Mouse (Mus musculus): ENCODE measurements around the gene Hdac7. TPM values are rescaled to one million over a fixed set of nuclear protein-coding genes. Genes with fewer than 3 reads are reported as not detected.
A peak's percentile ranks its signal among the peaks of the same experiment; 100 is the strongest.

Gene Hdac7
- polyA plus RNA-seq, 1 experiment from 2014 or later: 28.3 TPM

- Histone ChIP-seq H3K27ac (ENCODE audit: low read depth) (no peak overlapping the region), H3K4me3 (ENCODE audit: low read depth, low read length) (peak overlapping the region; percentile 50), H3K9ac (ENCODE audit: low read length) (peak overlapping the region; percentile 60), H3K4me1 (replicated peaks; ENCODE audit: control insufficient read depth, insufficient read depth, low read length) (peaks cover 32% of the 10 kb centered on the region), H3K4me2 (ENCODE audit: low read length) (peak overlapping the region; percentile 72), H3K9me3 (ENCODE audit: control insufficient read depth, low read length) (no peaks in the 10 kb centered on the region), H3K27me3 (replicated peaks; ENCODE audit: control insufficient read depth, insufficient read depth, low read length) (no peaks in the 10 kb centered on the region), H3K36me3 (ENCODE audit: control insufficient read depth, insufficient read depth, low read length) (no peaks in the 10 kb centered on the region)
- WGBS: 7% methylated on average over 41 of the region's 45 CpGs
- DNase-seq (ENCODE audit: low spot score) (peak; percentile 63), ATAC-seq (replicated peaks; ENCODE audit: low FRiP score, low TSS enrichment, low read depth) (peak; percentile 52)
These were observed 59.6 kb downstream of the Hdac7 start for GRCm38 (mm10) chr15:97784561-97785161.

DNA sequence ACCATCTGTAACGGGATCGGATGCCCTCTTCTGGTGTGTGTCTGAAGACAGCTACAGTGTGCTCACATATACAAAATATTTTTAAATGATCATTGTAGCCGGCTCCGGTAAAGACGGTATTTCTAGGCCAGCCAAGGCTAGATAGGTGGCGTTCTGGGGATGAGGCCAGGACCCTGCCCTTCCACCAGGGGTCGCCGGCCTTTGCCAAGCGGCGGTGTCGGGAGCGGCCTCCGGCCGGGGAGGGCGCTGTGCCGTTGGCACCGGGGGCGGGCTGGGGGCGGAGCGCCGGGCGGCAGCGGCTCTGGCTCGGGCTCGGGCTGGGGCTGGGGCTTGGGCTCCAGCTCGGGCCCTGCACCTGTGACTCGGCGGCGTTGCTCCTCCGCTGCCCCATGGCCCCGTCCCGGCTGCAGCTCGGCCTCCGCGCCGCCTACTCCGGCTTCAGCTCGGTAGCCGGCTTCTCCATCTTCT lies 60.2 kb downstream of the Hdac7 start:
- 3% methylated on average over 35 of the region's 39 CpGs for WGBS
- H3K9ac ChIP-seq (ENCODE audit: low read length): peak overlapping the region; percentile 60
- H3K4me1 ChIP-seq (replicated peaks; ENCODE audit: control insufficient read depth, insufficient read depth, low read length): peaks cover 32% of the 10 kb centered on the region
- H3K27ac ChIP-seq (ENCODE audit: low read depth): no peak overlapping the region
- DNase-seq (ENCODE audit: low spot score): peak; percentile 92
- no peaks in the 10 kb centered on the region for H3K27me3 ChIP-seq (replicated peaks; ENCODE audit: control insufficient read depth, insufficient read depth, low read length)
- H3K4me2 ChIP-seq (ENCODE audit: low read length): peak overlapping the region; percentile 72
- H3K4me3 ChIP-seq (ENCODE audit: low read depth, low read length): peak overlapping the region; percentile 50
- no peaks in the 10 kb centered on the region for H3K36me3 ChIP-seq (ENCODE audit: control insufficient read depth, insufficient read depth, low read length)
- no peaks in the 10 kb centered on the region for H3K9me3 ChIP-seq (ENCODE audit: control insufficient read depth, low read length)
- ATAC-seq (replicated peaks; ENCODE audit: low FRiP score, low TSS enrichment, low read depth): peak; percentile 87

GRCm38 (mm10) chr15:97782749-97783105 lies 61.6 kb downstream of the Hdac7 start:
- no peak overlapping the region for H3K9ac ChIP-seq (ENCODE audit: low read length)
- ATAC-seq (replicated peaks; ENCODE audit: low FRiP score, low TSS enrichment, low read depth): no peak
- H3K9me3 ChIP-seq (ENCODE audit: control insufficient read depth, low read length): no peaks in the 10 kb centered on the region
- peak overlapping the region; percentile 47; the same call in 1 of the 2 replicates for H3K27ac ChIP-seq (ENCODE audit: low read depth)
- H3K4me3 ChIP-seq (ENCODE audit: low read depth, low read length): peak overlapping the region; percentile 11; the same call in 1 of the 2 replicates
- peak; percentile 88 for DNase-seq (ENCODE audit: low spot score)
- WGBS: 12% methylated on average over 9 of the region's 9 CpGs
- no peaks in the 10 kb centered on the region for H3K27me3 ChIP-seq (replicated peaks; ENCODE audit: control insufficient read depth, insufficient read depth, low read length)
- H3K4me1 ChIP-seq (replicated peaks; ENCODE audit: control insufficient read depth, insufficient read depth, low read length): peaks cover 28% of the 10 kb centered on the region
- peak overlapping the region; percentile 42 for H3K4me2 ChIP-seq (ENCODE audit: low read length)
- H3K36me3 ChIP-seq (ENCODE audit: control insufficient read depth, insufficient read depth, low read length): no peaks in the 10 kb centered on the region

DNA sequence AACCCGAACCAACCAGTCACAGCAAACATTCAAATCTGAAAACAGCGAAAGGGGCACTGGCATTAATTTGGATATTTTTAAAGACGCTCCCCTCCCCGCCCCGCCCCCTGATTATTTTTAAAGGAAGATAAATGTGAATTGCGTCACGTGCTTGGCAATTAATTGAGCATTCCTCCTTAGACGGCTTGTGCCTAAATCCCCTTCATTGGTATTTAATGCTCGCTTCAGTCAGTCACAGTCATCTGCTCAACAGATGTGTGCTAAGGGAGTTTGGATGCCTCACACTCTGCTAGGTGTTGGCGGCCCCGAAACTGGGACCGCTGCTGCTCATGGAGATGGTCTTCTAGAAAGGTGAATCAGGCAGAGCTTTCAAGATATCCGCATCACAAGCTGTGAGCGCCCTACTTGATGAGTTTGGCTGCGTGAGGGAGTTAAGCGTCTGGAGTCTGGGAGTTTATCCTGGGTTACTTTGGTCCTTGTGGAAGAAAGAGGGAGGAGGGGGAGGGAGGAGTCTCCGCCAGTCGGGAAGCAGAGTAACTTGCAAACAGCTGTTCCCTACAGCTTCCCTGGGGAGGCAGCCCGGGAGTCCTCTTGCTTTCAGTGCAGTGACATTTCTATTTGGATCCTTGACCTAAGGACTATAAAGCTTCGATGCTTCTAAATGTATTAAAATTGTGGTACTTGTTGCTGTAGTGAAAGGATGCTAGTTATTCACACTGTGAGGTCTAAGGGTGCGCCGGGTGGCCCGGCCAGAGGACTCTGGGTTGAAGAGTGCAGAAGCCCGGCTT lies 62.1 kb downstream of the Hdac7 start:
- DNase-seq (ENCODE audit: low spot score) (peak; percentile 69), ATAC-seq (replicated peaks; ENCODE audit: low FRiP score, low TSS enrichment, low read depth) (no peak)
- WGBS: 9% methylated on average over 24 of the region's 24 CpGs
- Histone ChIP-seq H3K4me1 (replicated peaks; ENCODE audit: control insufficient read depth, insufficient read depth, low read length) (peaks cover 28% of the 10 kb centered on the region), H3K4me3 (ENCODE audit: low read depth, low read length) (peak overlapping the region; percentile 11; the same call in 1 of the 2 replicates), H3K9me3 (ENCODE audit: control insufficient read depth, low read length) (no peaks in the 10 kb centered on the region), H3K27me3 (replicated peaks; ENCODE audit: control insufficient read depth, insufficient read depth, low read length) (no peaks in the 10 kb centered on the region), H3K27ac (ENCODE audit: low read depth) (peak overlapping the region; percentile 47), H3K9ac (ENCODE audit: low read length) (no peak overlapping the region), H3K36me3 (ENCODE audit: control insufficient read depth, insufficient read depth, low read length) (no peaks in the 10 kb centered on the region), H3K4me2 (ENCODE audit: low read length) (peak overlapping the region; percentile 42)

DNA sequence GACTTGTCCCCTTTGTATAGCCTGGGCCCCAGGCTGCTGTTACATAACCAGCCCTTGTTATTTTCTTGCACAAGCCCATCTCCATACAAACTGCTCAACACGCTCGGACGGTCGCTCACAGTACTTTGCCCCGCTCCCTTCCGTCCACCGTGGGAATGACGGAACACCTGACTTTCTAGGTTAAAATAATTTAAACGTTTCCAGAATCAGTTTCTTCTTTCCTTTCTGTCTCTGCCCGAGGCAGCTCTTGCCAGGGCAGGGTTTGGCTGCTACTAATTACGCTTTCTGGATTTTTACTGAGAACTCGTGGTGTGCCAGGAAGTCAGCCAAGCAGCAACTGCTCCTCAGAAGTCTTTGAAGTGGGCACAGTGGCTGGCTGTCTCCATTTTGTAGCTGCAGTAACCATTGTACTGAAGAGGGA lies 63.7 kb downstream of the Hdac7 start:
- DNase-seq (ENCODE audit: low spot score): no peak
- Histone ChIP-seq H3K4me3 (ENCODE audit: low read depth, low read length) (no peak overlapping the region), H3K4me2 (ENCODE audit: low read length) (no peak overlapping the region)

GRCm38 (mm10) chr15:97779576-97779975 lies 64.7 kb downstream of the Hdac7 start:
- Histone ChIP-seq H3K36me3 (ENCODE audit: control insufficient read depth, insufficient read depth, low read length) (no peaks in the 10 kb centered on the region), H3K4me1 (replicated peaks; ENCODE audit: control insufficient read depth, insufficient read depth, low read length) (peaks cover 19% of the 10 kb centered on the region), H3K9me3 (ENCODE audit: control insufficient read depth, low read length) (no peaks in the 10 kb centered on the region), H3K4me3 (ENCODE audit: low read depth, low read length) (no peak overlapping the region), H3K27me3 (replicated peaks; ENCODE audit: control insufficient read depth, insufficient read depth, low read length) (no peaks in the 10 kb centered on the region), H3K4me2 (ENCODE audit: low read length) (no peak overlapping the region), H3K27ac (ENCODE audit: low read depth) (no peak overlapping the region), H3K9ac (ENCODE audit: low read length) (no peak overlapping the region)
- 79% methylated on average over 1 of the region's 1 CpGs for WGBS
- no peak for ATAC-seq (replicated peaks; ENCODE audit: low FRiP score, low TSS enrichment, low read depth)
- no peak for DNase-seq (ENCODE audit: low spot score)

More for the DNA sequence above, 63.7 kb downstream of the Hdac7 start:
- WGBS: 78% methylated on average over 12 of the region's 12 CpGs
- Histone ChIP-seq H3K4me1 (replicated peaks; ENCODE audit: control insufficient read depth, insufficient read depth, low read length) (peaks cover 24% of the 10 kb centered on the region), H3K27ac (ENCODE audit: low read depth) (no peak overlapping the region; the same call in 1 of the 2 replicates), H3K36me3 (ENCODE audit: control insufficient read depth, insufficient read depth, low read length) (no peaks in the 10 kb centered on the region), H3K27me3 (replicated peaks; ENCODE audit: control insufficient read depth, insufficient read depth, low read length) (no peaks in the 10 kb centered on the region), H3K9me3 (ENCODE audit: control insufficient read depth, low read length) (no peaks in the 10 kb centered on the region), H3K9ac (ENCODE audit: low read length) (no peak overlapping the region)
- no peak for ATAC-seq (replicated peaks; ENCODE audit: low FRiP score, low TSS enrichment, low read depth)

DNA sequence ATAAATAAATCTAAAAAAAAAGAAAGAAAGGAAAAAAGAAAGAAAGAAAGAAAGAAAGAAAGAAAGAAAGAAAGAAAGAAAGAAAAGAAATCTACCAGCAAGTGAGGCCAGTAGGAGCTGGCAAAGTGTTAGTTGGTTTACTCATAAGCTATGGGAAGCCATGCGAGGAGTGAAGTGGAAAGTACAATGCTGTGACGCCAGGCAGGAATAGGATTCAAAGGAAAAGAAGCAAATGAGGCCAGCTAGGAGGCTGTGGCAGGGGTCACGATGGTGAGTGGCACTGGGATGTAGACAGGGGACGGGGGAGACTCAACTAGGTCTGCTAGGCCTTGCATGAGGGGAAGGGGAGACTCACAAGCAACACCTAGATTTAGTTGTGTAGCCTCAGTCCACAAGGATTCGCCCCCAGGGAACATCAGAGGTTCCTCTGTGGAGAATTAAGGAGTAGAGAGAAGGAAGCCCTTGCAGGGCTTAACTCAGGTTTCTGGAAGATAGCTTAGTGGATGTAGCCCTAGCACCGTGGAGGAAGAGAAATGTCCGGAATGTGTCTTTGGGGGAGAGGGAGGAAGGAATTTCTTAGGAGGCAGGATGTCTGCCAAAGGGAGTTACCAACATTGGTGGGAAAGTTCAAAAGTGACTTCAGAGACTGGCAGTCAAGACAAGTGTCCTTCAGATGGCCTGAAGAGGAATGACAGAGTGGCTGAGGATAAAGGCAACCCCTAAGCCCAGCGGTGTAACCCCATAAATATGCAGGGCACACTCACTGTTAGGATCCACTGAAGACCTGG lies 65.8 kb downstream of the Hdac7 start, which contains the start of gene Slc48a1:
Slc48a1 (plus strand) TSS at position 210 of the 788 bp plus-strand sequence.
- 63% methylated on average over 8 of the region's 8 CpGs for WGBS
- Histone ChIP-seq H3K9me3 (ENCODE audit: control insufficient read depth, low read length) (no peaks in the 10 kb centered on the region), H3K4me2 (ENCODE audit: low read length) (no peak within 1 kb of the TSS), H3K27ac (ENCODE audit: low read depth) (no peak within 1 kb of the TSS), H3K4me3 (ENCODE audit: low read depth, low read length) (no peak within 1 kb of the TSS), H3K36me3 (ENCODE audit: control insufficient read depth, insufficient read depth, low read length) (no peaks in the 10 kb centered on the region), H3K4me1 (replicated peaks; ENCODE audit: control insufficient read depth, insufficient read depth, low read length) (peaks cover 27% of the 10 kb centered on the region), H3K27me3 (replicated peaks; ENCODE audit: control insufficient read depth, insufficient read depth, low read length) (no peaks in the 10 kb centered on the region), H3K9ac (ENCODE audit: low read length) (no peak within 1 kb of the TSS)
- ATAC-seq (replicated peaks; ENCODE audit: low FRiP score, low TSS enrichment, low read depth) (no peak), DNase-seq (ENCODE audit: low spot score) (no peak)

- H3K9me3 ChIP-seq (ENCODE audit: control insufficient read depth, low read length): no peaks in the 10 kb centered on the region
- H3K36me3 ChIP-seq (ENCODE audit: control insufficient read depth, insufficient read depth, low read length): no peaks in the 10 kb centered on the region
- H3K27ac ChIP-seq (ENCODE audit: low read depth): no peak overlapping the region
- no peak overlapping the region for H3K4me2 ChIP-seq (ENCODE audit: low read length)
- H3K9ac ChIP-seq (ENCODE audit: low read length): no peak overlapping the region
- no peaks in the 10 kb centered on the region for H3K27me3 ChIP-seq (replicated peaks; ENCODE audit: control insufficient read depth, insufficient read depth, low read length)
- no peak overlapping the region for H3K4me3 ChIP-seq (ENCODE audit: low read depth, low read length)
- WGBS: 75% methylated on average over 6 of the region's 6 CpGs
- H3K4me1 ChIP-seq (replicated peaks; ENCODE audit: control insufficient read depth, insufficient read depth, low read length): peaks cover 31% of the 10 kb centered on the region
- no peak for ATAC-seq (replicated peaks; ENCODE audit: low FRiP score, low TSS enrichment, low read depth)
- DNase-seq (ENCODE audit: low spot score): no peak
These were observed 67.4 kb downstream of the Hdac7 start for GRCm38 (mm10) chr15:97776919-97777318.

Measured in intestine, embryonic 14.5 days (tissue).